Mouse (Mus musculus) megakaryocyte-erythroid progenitor cell, adult 5-6 weeks (primary cell): Measurements from ENCODE around the gene Ndufa6. TPM values are rescaled to one million over a fixed set of nuclear protein-coding genes. Genes with fewer than 3 reads are reported as not detected.

Experiments used
- total RNA-seq, 2 experiments: library from RNA; stranded (forward) in 1 of 2; stranded (reverse) in 1 of 2; fragments of 200-1000, 215-1000 nt in 1 of 2; fragments of >200 nt in 1 of 2; fragmentation: Nextera tagmentation in 1 of 2; gene quantifications; 2 replicates each; pipeline ENCODE4 v1.2.3; 2014 to 2017

Gene Ndufa6
- total RNA-seq, 2 experiments from 2014 or later, result 71.1 to 274 TPM

Other genes starting within 250 kb of the Ndufa6 start
- 14.3 and 17.4 TPM in 2 replicates for gene Ccdc134, start 226.4 kb downstream of the Ndufa6 start, total RNA-seq (2014; fragmentation: Nextera tagmentation)
- gene Ccdc134, start 226.4 kb downstream of the Ndufa6 start, total RNA-seq (2017), result 11.8 and 17.4 TPM in 2 replicates
- 41.0 and 43.3 TPM in 2 replicates for gene Srebf2, start 207.1 kb downstream of the Ndufa6 start, total RNA-seq (2014; fragmentation: Nextera tagmentation)
- gene Srebf2, start 207.1 kb downstream of the Ndufa6 start, total RNA-seq (2017), result 24.7 and 26.0 TPM in 2 replicates
- not detected in 2 replicates for gene Shisa8, start 141.5 kb downstream of the Ndufa6 start, total RNA-seq (2014; fragmentation: Nextera tagmentation)
- gene Shisa8, start 141.5 kb downstream of the Ndufa6 start, total RNA-seq (2017), result not detected in 2 replicates
- 0.49 and 1.2 TPM in 2 replicates for gene Tnfrsf13c, start 130.0 kb downstream of the Ndufa6 start, total RNA-seq (2014; fragmentation: Nextera tagmentation)
- 0.46 and 0.75 TPM in 2 replicates for gene Tnfrsf13c, start 130.0 kb downstream of the Ndufa6 start, total RNA-seq (2017)
- gene Cenpm, start 109.6 kb downstream of the Ndufa6 start, total RNA-seq (2014; fragmentation: Nextera tagmentation), result 20.7 and 53.8 TPM in 2 replicates
- gene Cenpm, start 109.6 kb downstream of the Ndufa6 start, total RNA-seq (2017), result 19.0 and 23.2 TPM in 2 replicates
- gene 1500009C09Rik, start 101.9 kb downstream of the Ndufa6 start, total RNA-seq (2014; fragmentation: Nextera tagmentation), result not detected in 2 replicates
- not detected in 2 replicates for gene 1500009C09Rik, start 101.9 kb downstream of the Ndufa6 start, total RNA-seq (2017)
- gene Sept3, start 79.4 kb downstream of the Ndufa6 start, total RNA-seq (2014; fragmentation: Nextera tagmentation), result not detected in 2 replicates
- gene Sept3, start 79.4 kb downstream of the Ndufa6 start, total RNA-seq (2017), result 0.27 and 1.4 TPM in 2 replicates
- 0.77 TPM in 1 of 2 replicates, not detected in the other for gene Wbp2nl, start 55.4 kb downstream of the Ndufa6 start, total RNA-seq (2014; fragmentation: Nextera tagmentation)
- not detected in 2 replicates for gene Wbp2nl, start 55.4 kb downstream of the Ndufa6 start, total RNA-seq (2017)
- gene Naga, start 15.4 kb downstream of the Ndufa6 start, total RNA-seq (2014; fragmentation: Nextera tagmentation), result 16.9 and 34.9 TPM in 2 replicates
- gene Naga, start 15.4 kb downstream of the Ndufa6 start, total RNA-seq (2017), result 17.9 and 24.4 TPM in 2 replicates
- 26.4 and 26.9 TPM in 2 replicates for gene Pheta2, start 15.4 kb downstream of the Ndufa6 start, total RNA-seq (2014; fragmentation: Nextera tagmentation)
- 21.3 and 24.9 TPM in 2 replicates for gene Pheta2, start 15.4 kb downstream of the Ndufa6 start, total RNA-seq (2017)
- gene Smdt1, start 15.4 kb downstream of the Ndufa6 start, total RNA-seq (2014; fragmentation: Nextera tagmentation), result 115 and 141 TPM in 2 replicates
- 40.8 and 61.0 TPM in 2 replicates for gene Smdt1, start 15.4 kb downstream of the Ndufa6 start, total RNA-seq (2017)
- gene Cyp2d22, start 25.9 kb upstream of the Ndufa6 start, total RNA-seq (2014; fragmentation: Nextera tagmentation), result 4.8 TPM in 1 of 2 replicates, not detected in the other
- 0.46 TPM in 1 of 2 replicates, not detected in the other for gene Cyp2d22, start 25.9 kb upstream of the Ndufa6 start, total RNA-seq (2017)
- not detected in 2 replicates for gene Cyp2d11, start 39.7 kb upstream of the Ndufa6 start, total RNA-seq (2014; fragmentation: Nextera tagmentation)
- not detected in 2 replicates for gene Cyp2d11, start 39.7 kb upstream of the Ndufa6 start, total RNA-seq (2017)
- not detected in 2 replicates for gene Cyp2d10, start 52.9 kb upstream of the Ndufa6 start, total RNA-seq (2014; fragmentation: Nextera tagmentation)
- gene Cyp2d10, start 52.9 kb upstream of the Ndufa6 start, total RNA-seq (2017), result not detected in 2 replicates
- gene Cyp2d9, start 79.1 kb upstream of the Ndufa6 start, total RNA-seq (2014; fragmentation: Nextera tagmentation), result not detected in 2 replicates
- not detected in 2 replicates for gene Cyp2d9, start 79.1 kb upstream of the Ndufa6 start, total RNA-seq (2017)
- not detected in 2 replicates for gene Cyp2d12, start 200.8 kb upstream of the Ndufa6 start, total RNA-seq (2014; fragmentation: Nextera tagmentation)
- not detected in 2 replicates for gene Cyp2d12, start 200.8 kb upstream of the Ndufa6 start, total RNA-seq (2017)